Mouse (Mus musculus) urinary bladder, adult 2 months (tissue): ENCODE results near the gene Ube2d3. TPM values are rescaled to one million over a fixed set of nuclear protein-coding genes. Genes with fewer than 3 reads are reported as not detected.
"Not testable (repeated sequence)": the region's sequence is repeated elsewhere in the genome, so short reads cannot be mapped to it uniquely, and the experiment has no call there.

ENCODE experiments used
- DNase-seq: peaks from one replicate; pipeline ENCODE4 v3.0.0; 2022; ENCODE audit warnings: low spot score
- polyA plus RNA-seq: library from polyadenylated mRNA; depleted of rRNA; stranded (reverse); fragments of >200 nt; gene quantifications from 2 replicates; pipeline ENCODE4 v1.2.3, GENCODE M21; 2012

Ube2d3 gene
- polyA plus RNA-seq, 1 experiment: 252 TPM

GRCm38 (mm10) chr3:135438531-135438912, 573 bp downstream of the Ube2d3 start:
- DNase-seq: peak; percentile 99

GRCm38 (mm10) chr3:135438913-135439531, 1.1 kb downstream of the Ube2d3 start:
- DNase-seq: peak; percentile 78

GRCm38 (mm10) chr3:135439651-135440050, 1.7 kb downstream of the Ube2d3 start:
- no peak for DNase-seq

GRCm38 (mm10) chr3:135440221-135440620, 2.3 kb downstream of the Ube2d3 start:
- no peak for DNase-seq

GRCm38 (mm10) chr3:135440621-135441020, 2.7 kb downstream of the Ube2d3 start:
- DNase-seq: no peak

- DNase-seq: no peak
Measured at GRCm38 (mm10) chr3:135444930-135445329, 7.0 kb downstream of the Ube2d3 start.

GRCm38 (mm10) chr3:135458981-135459380, 21.0 kb downstream of the Ube2d3 start:
- no peak for DNase-seq

- no peak for DNase-seq
Measured at GRCm38 (mm10) chr3:135468402-135468801, 30.5 kb downstream of the Ube2d3 start.

- DNase-seq: no peak
Measured at GRCm38 (mm10) chr3:135469146-135469545, 31.2 kb downstream of the Ube2d3 start.

GRCm38 (mm10) chr3:135469974-135470373, 32.0 kb downstream of the Ube2d3 start:
- no peak for DNase-seq

- DNase-seq: no peak
Measured at GRCm38 (mm10) chr3:135470823-135471222, 32.9 kb downstream of the Ube2d3 start.

- DNase-seq: no peak
Measured at GRCm38 (mm10) chr3:135475025-135475424, 37.1 kb downstream of the Ube2d3 start.

- no peak for DNase-seq
Measured at GRCm38 (mm10) chr3:135476286-135476685, 38.3 kb downstream of the Ube2d3 start.

GRCm38 (mm10) chr3:135476977-135477376, 39.0 kb downstream of the Ube2d3 start:
- DNase-seq: no peak

- not testable (repeated sequence) for DNase-seq
Measured at GRCm38 (mm10) chr3:135479090-135479489, 41.1 kb downstream of the Ube2d3 start.

GRCm38 (mm10) chr3:135480767-135481166, 42.8 kb downstream of the Ube2d3 start:
- no peak for DNase-seq

- no peak for DNase-seq
Measured at GRCm38 (mm10) chr3:135481608-135482007, 43.7 kb downstream of the Ube2d3 start.

GRCm38 (mm10) chr3:135484650-135485049, 46.7 kb downstream of the Ube2d3 start:
- DNase-seq: not testable (repeated sequence)

GRCm38 (mm10) chr3:135485128-135485899, 47.4 kb downstream of the Ube2d3 start, which contains the start of gene Manba:
Manba (plus strand) TSS chr3:135485611.
- DNase-seq: peak; percentile 58

GRCm38 (mm10) chr3:135485900-135486241, 47.9 kb downstream of the Ube2d3 start:
- no peak for DNase-seq

GRCm38 (mm10) chr3:135486351-135486750, 48.4 kb downstream of the Ube2d3 start:
- no peak for DNase-seq

- no peak for DNase-seq
Measured at GRCm38 (mm10) chr3:135487803-135488202, 49.9 kb downstream of the Ube2d3 start.

- no peak for DNase-seq
Measured at GRCm38 (mm10) chr3:135489865-135490520, 52.0 kb downstream of the Ube2d3 start.
